ENCODE assay signal across 9 mouse cellular contexts in genomic region chrX:101638856-101639255, GRCm38 (mm10). TPM values are rescaled to one million over a fixed set of nuclear protein-coding genes. Genes with fewer than 3 reads are reported as not detected.
DNase-seq lines count a peak whose midpoint lies in the region; ATAC-seq and TF ChIP-seq lines count a peak whose summit lies in the region.
"Had no signal": no experiment of that assay in that cellular context is flagged by ENCODE, and none has a peak within 500 bp of the region (broad histone marks: within the 10 kb centered on the region; RNA-seq: fewer than 3 reads in every experiment).

No protein-coding gene starts in this region.

- H3K9me3 ChIP-seq in heart, embryonic 13.5 days = no peaks in the 10 kb centered on the region
- no peaks in the 10 kb centered on the region for H3K9me3 ChIP-seq in forebrain, embryonic 12.5 days
- H3K9me3 ChIP-seq in liver, embryonic 14.5 days (ENCODE audit: control insufficient read depth, low read length) = no peaks in the 10 kb centered on the region

- ATAC-seq in heart, embryonic 13.5 days (ENCODE audit: extremely low read depth, insufficient number of reproducible peaks, low FRiP score, low TSS enrichment) = no peak
- no peak for ATAC-seq in forebrain, embryonic 12.5 days (ENCODE audit: low FRiP score)
- ATAC-seq in liver, embryonic 14.5 days (ENCODE audit: insufficient read depth) = no peak
- ATAC-seq: Patski had no signal

- peak overlapping the region; percentile 69; the same call in 1 of the 2 replicates for H3K9ac ChIP-seq in heart, embryonic 13.5 days
- no peak overlapping the region for H3K9ac ChIP-seq in forebrain, embryonic 12.5 days
- peak overlapping the region; percentile 90 for H3K9ac ChIP-seq in liver, embryonic 14.5 days (replicated peaks)

- no peak for TF ChIP-seq EP300 in liver, embryonic 14.5 days (IDR thresholded peaks at IDR 0.05; ENCODE audit: low read depth)

- H3K36me3 ChIP-seq in heart, embryonic 13.5 days = peaks cover 1% of the 10 kb centered on the region
- H3K36me3 ChIP-seq in forebrain, embryonic 12.5 days (replicated peaks) = 0 out of 2 replicates have a peak, but pooled peaks cover 2% of the 10 kb centered on the region
- H3K36me3 ChIP-seq in liver, embryonic 14.5 days (replicated peaks; ENCODE audit: control insufficient read depth, insufficient read depth, low read depth) = peaks cover 6% of the 10 kb centered on the region

- no peak overlapping the region for H3K27ac ChIP-seq in heart, embryonic 13.5 days (replicated peaks)
- no peak overlapping the region for H3K27ac ChIP-seq in forebrain, embryonic 12.5 days
- H3K27ac ChIP-seq in liver, embryonic 14.5 days = peak overlapping the region; percentile 47; the same call in 1 of the 2 replicates

- WGBS in heart, embryonic 13.5 days = 44% methylated on average over 3 of the region's 3 CpGs
- 18% methylated on average over 3 of the region's 3 CpGs for WGBS in forebrain, embryonic 12.5 days
- 23% methylated on average over 3 of the region's 3 CpGs for WGBS in liver, embryonic 14.5 days (ENCODE audit: insufficient replicate concordance)

- peak overlapping the region; percentile 71 for H3K4me3 ChIP-seq in heart, embryonic 13.5 days
- H3K4me3 ChIP-seq in forebrain, embryonic 12.5 days (replicated peaks) = peak overlapping the region; percentile 56
- peak overlapping the region; percentile 77 to 99; a peak in 3 of 4 replicates for H3K4me3 ChIP-seq in liver, embryonic 14.5 days (ENCODE audit: insufficient read depth in 1 of 2, low read depth in 2 of 2, low read length in 2 of 2)

- intact Hi-C loops in heart, postnatal 14 days (cut with DNase I) = no loop called here

- DNase-seq in heart, postnatal 14 days = no peak
- DNase-seq in CD4-positive helper T cell, adult 2 months (ENCODE audit: low read depth, low spot score) = peak; percentile 55
- no peak for DNase-seq in liver, embryonic 14.5 days (ENCODE audit: low read depth in 3 of 3, low spot score in 3 of 3)
- no peak for DNase-seq in frontal cortex, postnatal 10 days (ENCODE audit: low spot score in 2 of 2)
- no peak for DNase-seq in adrenal gland, postnatal 36 days
- DNase-seq in adrenal gland, adult 2 months = no peak

- H3K4me1 ChIP-seq in heart, embryonic 13.5 days = peaks cover 5% of the 10 kb centered on the region
- H3K4me1 ChIP-seq in forebrain, embryonic 12.5 days = peaks cover 5% of the 10 kb centered on the region; the same call in 1 of the 2 replicates
- H3K4me1 ChIP-seq in liver, embryonic 14.5 days (replicated peaks; ENCODE audit: control insufficient read depth in 2 of 2, insufficient read depth in 2 of 2, low read length in 1 of 2) = peaks cover 0 to 2% of the 10 kb centered on the region in 2 experiments; a peak in 2 of 4 replicates

- no peak for TF ChIP-seq CTCF in liver, embryonic 14.5 days (IDR thresholded peaks at IDR 0.05; ENCODE audit: low read depth)

- peak overlapping the region; percentile 74 for H3K4me2 ChIP-seq in heart, embryonic 13.5 days
- H3K4me2 ChIP-seq in forebrain, embryonic 12.5 days = peak overlapping the region; percentile 45
- H3K4me2 ChIP-seq in liver, embryonic 14.5 days (ENCODE audit: low read depth) = peak overlapping the region; percentile 79

- peaks cover 54% of the 10 kb centered on the region for H3K27me3 ChIP-seq in heart, embryonic 13.5 days (replicated peaks)
- H3K27me3 ChIP-seq in forebrain, embryonic 12.5 days = peaks cover 17% of the 10 kb centered on the region
- no peaks in the 10 kb centered on the region; the same call in none of the 2 replicates for H3K27me3 ChIP-seq in liver, embryonic 14.5 days (ENCODE audit: control insufficient read depth, insufficient read depth, low read length)

RNA-seq across cellular contexts. Expression of gene Ogt, which starts 1.0 kb away (rescaled TPM):
- 85.4 and 90.5 TPM in 2 replicates for polyA plus RNA-seq in heart, embryonic 13.5 days (2015; fragmentation: Nextera tagmentation; extraction: Ambion mirVana)
- total RNA-seq in heart, postnatal 14 days (2021) = 10 to 100 TPM; 80.1 to 89.4 TPM
- 199 and 218 TPM in 2 replicates for polyA plus RNA-seq in forebrain, embryonic 12.5 days (2016; fragmentation: Nextera tagmentation; extraction: Ambion mirVana)
- 42.8 and 54.2 TPM in 2 replicates for polyA plus RNA-seq in liver, embryonic 14.5 days (2012; rRNA removed)
- polyA plus RNA-seq in liver, embryonic 14.5 days (2014; fragmentation: Nextera tagmentation; extraction: Ambion mirVana) = 49.8 and 57.2 TPM in 2 replicates
- total RNA-seq in adrenal gland, postnatal 36 days (2021) = 100 to 1,000 TPM; 144 to 177 TPM
- 100 to 1,000 TPM; 124 to 159 TPM for total RNA-seq in adrenal gland, adult 2 months (2021)
- polyA plus RNA-seq in adrenal gland, adult 2 months (2012; rRNA removed) = 28.2 and 36.5 TPM in 2 replicates
